Mouse (Mus musculus) embryonic facial prominence, embryonic 14.5 days (tissue): ENCODE results near the gene Olfr957. TPM values are rescaled to one million over a fixed set of nuclear protein-coding genes. Genes with fewer than 3 reads are reported as not detected.

ENCODE experiments used
- ATAC-seq: fragments of 200-750 bp; cut with Nextera tagmentation; 2 replicates; pipeline ENCODE4 v1.8.0; 2017; ENCODE audit warnings: low read depth, moderate number of reproducible peaks, moderate TSS enrichment
- DNase-seq: peaks from one replicate; pipeline ENCODE4 v3.0.0-alpha.2; 2015; ENCODE audit warnings: low spot score
- H3K27ac ChIP-seq: fragments of 300-500 bp; sonication (generic); replicated peaks from 2 replicates; pipeline ENCODE4 v1.5.1; 2014; ENCODE audit warnings: low read depth, mild to moderate bottlenecking, low read length, moderate library complexity
- H3K27me3 ChIP-seq: fragments of 300-500 bp; sonication (generic); replicated peaks from 2 replicates; pipeline ENCODE4 v1.6.1; 2014; ENCODE audit warnings: low read length; ENCODE audit not compliant: control insufficient read depth, insufficient read depth
- H3K36me3 ChIP-seq: fragments of 300-500 bp; sonication (generic); 2 replicates; pipeline ENCODE4 v1.6.1; 2014; ENCODE audit warnings: low read length, mixed read lengths; ENCODE audit not compliant: control insufficient read depth, insufficient read depth
- H3K4me1 ChIP-seq: fragments of 300-500 bp; sonication (generic); 2 replicates; pipeline ENCODE4 v1.6.1; 2014; ENCODE audit warnings: antibody characterized with exemption, low read length; ENCODE audit not compliant: control insufficient read depth, insufficient read depth
- H3K4me2 ChIP-seq: fragments of 300-500 bp; sonication (generic); 2 replicates; pipeline ENCODE4 v1.6.1; 2014; ENCODE audit warnings: low read depth, mild to moderate bottlenecking, low read length, moderate library complexity, mixed read lengths
- H3K4me3 ChIP-seq: fragments of 300-500 bp; sonication (generic); 2 replicates; pipeline ENCODE4 v1.5.1; 2014; ENCODE audit warnings: low read depth, mild to moderate bottlenecking, low read length
- H3K9ac ChIP-seq: fragments of 300-500 bp; sonication (generic); 2 replicates; pipeline ENCODE4 v1.6.1; 2014; ENCODE audit warnings: low read depth, mild to moderate bottlenecking, low read length, moderate library complexity, mixed read lengths
- H3K9me3 ChIP-seq: fragments of 300-500 bp; sonication (generic); 2 replicates; pipeline ENCODE4 v1.6.1; 2016; ENCODE audit warnings: low read length; ENCODE audit not compliant: control insufficient read depth
- WGBS: fragments of 180-500 bp; shearing (Covaris S2); extraction: QIAGEN DNeasy Blood & Tissue Kit; methylation state at CpG from one replicate; pipeline ENCODE4 v1.1.7; 2014; 5-methylcytosine and 5-hydroxymethylcytosine counted together
- polyA plus RNA-seq: library from polyadenylated mRNA; unstranded; fragments of >200 nt; fragmentation: Nextera tagmentation; extraction: Ambion mirVana; gene quantifications from 2 replicates; pipeline ENCODE4 v1.2.1, GENCODE M21; 2014

The Olfr957 gene
- polyA plus RNA-seq, 1 experiment from 2014 or later = 0.42 TPM

DNA sequence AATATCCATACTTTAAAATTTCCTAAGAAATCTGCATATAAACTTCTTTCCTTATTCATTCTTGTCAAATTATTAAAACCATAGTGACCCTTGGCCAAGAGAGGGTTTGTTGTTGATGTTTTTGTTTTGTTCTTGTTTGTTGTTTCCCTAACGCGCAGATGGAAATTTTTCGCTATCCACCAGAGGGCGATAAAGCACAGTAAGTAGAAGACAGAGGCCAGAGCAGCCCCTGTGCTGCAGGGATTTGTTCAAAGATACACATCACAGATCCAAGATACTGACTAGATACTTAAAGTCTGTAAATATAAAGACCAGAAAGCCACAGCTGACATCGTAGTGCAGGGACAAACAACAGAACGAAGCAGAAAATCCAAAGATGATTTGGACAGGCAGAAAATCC, 6.6 kb downstream of the Olfr957 start:
- no peak overlapping the region for H3K9ac ChIP-seq
- H3K36me3 ChIP-seq = no peaks in the 10 kb centered on the region
- H3K27ac ChIP-seq = no peak overlapping the region
- WGBS = 9% methylated on average over 6 of the region's 6 CpGs
- DNase-seq (peak; percentile 84), ATAC-seq (peak; percentile 63; the same call in 1 of the 2 replicates)
- no peaks in the 10 kb centered on the region for H3K9me3 ChIP-seq
- no peak overlapping the region for H3K4me2 ChIP-seq
- H3K4me1 ChIP-seq = no peaks in the 10 kb centered on the region
- no peaks in the 10 kb centered on the region for H3K27me3 ChIP-seq
- H3K4me3 ChIP-seq = no peak overlapping the region

DNA sequence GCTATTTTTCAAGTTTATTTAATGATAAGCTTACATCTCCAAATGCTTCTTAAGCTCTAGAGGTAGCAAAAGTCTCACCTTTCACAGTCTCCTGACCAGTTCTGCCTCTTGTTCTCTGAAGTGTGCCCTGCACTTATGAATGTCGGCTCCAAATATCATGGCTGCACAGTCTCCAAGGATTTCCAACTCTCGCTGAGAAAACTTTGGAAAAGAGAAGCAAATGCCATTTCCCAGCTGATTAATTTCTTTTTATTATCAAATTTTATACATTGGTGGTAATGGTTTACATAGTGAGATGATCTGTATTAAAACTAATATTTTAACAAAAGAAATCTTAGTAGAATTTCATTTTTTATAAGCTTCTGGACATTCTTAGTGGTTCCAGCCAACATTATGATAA, 21.7 kb downstream of the Olfr957 start, which contains the start of gene Olfr44:
Gene Olfr44 (minus strand): TSS at position 101 of the 400 bp plus-strand sequence.
- Histone ChIP-seq H3K4me3 (no peak within 1 kb of the TSS), H3K4me2 (no peak within 1 kb of the TSS), H3K27me3 (no peaks in the 10 kb centered on the region), H3K9me3 (no peaks in the 10 kb centered on the region), H3K9ac (no peak within 1 kb of the TSS), H3K27ac (no peak within 1 kb of the TSS), H3K4me1 (no peaks in the 10 kb centered on the region), H3K36me3 (no peaks in the 10 kb centered on the region)
- ATAC-seq = no peak
- 84% methylated on average over 2 of the region's 2 CpGs for WGBS
- DNase-seq = no peak

DNA sequence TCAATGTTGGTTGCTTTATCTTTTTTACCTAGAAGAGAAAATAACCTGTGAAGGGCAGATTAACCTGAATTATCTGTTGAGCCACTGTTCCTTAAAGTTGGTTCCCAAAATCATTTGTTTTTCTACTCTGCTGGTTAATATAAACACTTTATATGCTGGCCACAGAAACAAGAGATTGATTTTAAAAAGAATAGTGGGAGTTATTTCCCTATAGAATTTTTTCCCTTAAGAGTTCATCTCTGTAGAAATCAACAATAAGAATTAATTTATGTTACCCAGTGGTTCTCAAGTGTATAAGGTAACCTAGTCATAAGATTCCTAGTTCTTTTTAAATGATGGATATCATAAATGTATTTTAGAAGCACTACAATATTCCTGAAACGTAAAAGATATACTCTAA, 43.8 kb downstream of the Olfr957 start, which contains the start of gene Olfr955:
Gene Olfr955 (minus strand): TSS at position 101 of the 400 bp plus-strand sequence.
- Histone ChIP-seq H3K27ac (no peak within 1 kb of the TSS), H3K9me3 (no peaks in the 10 kb centered on the region), H3K4me1 (no peaks in the 10 kb centered on the region), H3K4me3 (no peak within 1 kb of the TSS), H3K36me3 (no peaks in the 10 kb centered on the region), H3K27me3 (no peaks in the 10 kb centered on the region), H3K4me2 (no peak within 1 kb of the TSS), H3K9ac (no peak within 1 kb of the TSS)
- ATAC-seq = no peak
- WGBS = 48% methylated on average over 1 of the region's 1 CpGs
- DNase-seq = no peak

Other genes starting within 250 kb of the Olfr957 start
- not detected in 2 replicates for gene Olfr945, start 239.0 kb downstream of the Olfr957 start, polyA plus RNA-seq
- gene Olfr948, start 189.8 kb downstream of the Olfr957 start, polyA plus RNA-seq = not detected in 2 replicates
- 0.17 TPM in 1 of 2 replicates, not detected in the other for gene Olfr951, start 128.4 kb downstream of the Olfr957 start, polyA plus RNA-seq
- not detected in 2 replicates for gene Olfr952, start 88.7 kb downstream of the Olfr957 start, polyA plus RNA-seq
- gene Olfr954, start 59.1 kb downstream of the Olfr957 start, polyA plus RNA-seq = not detected in 2 replicates
- gene Olfr955, start 43.9 kb downstream of the Olfr957 start, polyA plus RNA-seq = 0.18 TPM in 1 of 2 replicates, not detected in the other
- not detected in 2 replicates for gene Olfr44, start 21.8 kb downstream of the Olfr957 start, polyA plus RNA-seq
- gene Olfr958, start 38.2 kb upstream of the Olfr957 start, polyA plus RNA-seq = 0.18 TPM in 1 of 2 replicates, not detected in the other
- gene Olfr959, start 59.8 kb upstream of the Olfr957 start, polyA plus RNA-seq = not detected in 2 replicates
- 165 and 171 TPM in 2 replicates for gene AW551984, start 88.6 kb upstream of the Olfr957 start, polyA plus RNA-seq
- gene Olfr148, start 94.8 kb upstream of the Olfr957 start, polyA plus RNA-seq = not detected in 2 replicates
- not detected in 2 replicates for gene Olfr960, start 105.6 kb upstream of the Olfr957 start, polyA plus RNA-seq
- not detected in 2 replicates for gene Olfr961, start 129.3 kb upstream of the Olfr957 start, polyA plus RNA-seq
- gene Olfr963, start 151.4 kb upstream of the Olfr957 start, polyA plus RNA-seq = not detected in 2 replicates
- not detected in 2 replicates for gene Olfr149, start 191.3 kb upstream of the Olfr957 start, polyA plus RNA-seq
- not detected in 2 replicates for gene Olfr965, start 195.5 kb upstream of the Olfr957 start, polyA plus RNA-seq
- not detected in 2 replicates for gene Olfr150, start 215.2 kb upstream of the Olfr957 start, polyA plus RNA-seq
- gene Olfr967, start 230.4 kb upstream of the Olfr957 start, polyA plus RNA-seq = not detected in 2 replicates